Mouse (Mus musculus): ENCODE measurements around the gene Wipi2. TPM values are rescaled to one million over a fixed set of nuclear protein-coding genes. Genes with fewer than 3 reads are reported as not detected.
A peak's percentile ranks its signal among the peaks of the same experiment; 100 is the strongest.

Wipi2 gene
- polyA plus RNA-seq, 1 experiment from 2014 or later, result 64.2 TPM

- DNase-seq (ENCODE audit: low spot score) (no peak), ATAC-seq (ENCODE audit: insufficient read depth, low FRiP score, low TSS enrichment) (no peak)
- Histone ChIP-seq H3K9ac (ENCODE audit: low read length) (no peak overlapping the region), H3K36me3 (ENCODE audit: control insufficient read depth, insufficient read depth, low read length) (no peaks in the 10 kb centered on the region), H3K4me2 (ENCODE audit: low read depth) (no peak overlapping the region), H3K27me3 (ENCODE audit: control insufficient read depth, insufficient read depth, low read length) (no peaks in the 10 kb centered on the region), H3K27ac (ENCODE audit: low read depth, low read length) (no peak overlapping the region), H3K4me1 (ENCODE audit: control insufficient read depth, insufficient read depth, low read length) (no peaks in the 10 kb centered on the region), H3K4me3 (ENCODE audit: low read depth, low read length) (no peak overlapping the region), H3K9me3 (ENCODE audit: control insufficient read depth, low read length) (no peaks in the 10 kb centered on the region)
- WGBS, result 84% methylated on average over 2 of the region's 2 CpGs
These were observed 6.1 kb upstream of the Wipi2 start for GRCm38 (mm10) chr5:142621421-142621820.

- Histone ChIP-seq H3K9ac (ENCODE audit: low read length) (no peak overlapping the region), H3K27ac (ENCODE audit: low read depth, low read length) (no peak overlapping the region), H3K4me2 (ENCODE audit: low read depth) (no peak overlapping the region), H3K4me3 (ENCODE audit: low read depth, low read length) (no peak overlapping the region), H3K9me3 (ENCODE audit: control insufficient read depth, low read length) (no peaks in the 10 kb centered on the region), H3K4me1 (ENCODE audit: control insufficient read depth, insufficient read depth, low read length) (no peaks in the 10 kb centered on the region), H3K36me3 (ENCODE audit: control insufficient read depth, insufficient read depth, low read length) (no peaks in the 10 kb centered on the region), H3K27me3 (ENCODE audit: control insufficient read depth, insufficient read depth, low read length) (no peaks in the 10 kb centered on the region)
- DNase-seq (ENCODE audit: low spot score), result no peak
- WGBS, result 71% methylated on average over 1 of the region's 1 CpGs
- ATAC-seq (ENCODE audit: insufficient read depth, low FRiP score, low TSS enrichment), result no peak
These were observed 5.4 kb upstream of the Wipi2 start for GRCm38 (mm10) chr5:142622134-142622533.

- DNase-seq (ENCODE audit: low spot score) (no peak), ATAC-seq (ENCODE audit: insufficient read depth, low FRiP score, low TSS enrichment) (no peak)
- H3K4me1 ChIP-seq (ENCODE audit: control insufficient read depth, insufficient read depth, low read length), result no peaks in the 10 kb centered on the region
- H3K9me3 ChIP-seq (ENCODE audit: control insufficient read depth, low read length), result no peaks in the 10 kb centered on the region
- no peak overlapping the region for H3K4me2 ChIP-seq (ENCODE audit: low read depth)
- WGBS, result 85% methylated on average over 7 of the region's 7 CpGs
- H3K27me3 ChIP-seq (ENCODE audit: control insufficient read depth, insufficient read depth, low read length), result no peaks in the 10 kb centered on the region
- H3K36me3 ChIP-seq (ENCODE audit: control insufficient read depth, insufficient read depth, low read length), result no peaks in the 10 kb centered on the region
- H3K4me3 ChIP-seq (ENCODE audit: low read depth, low read length), result no peak overlapping the region
- H3K27ac ChIP-seq (ENCODE audit: low read depth, low read length), result no peak overlapping the region
- no peak overlapping the region for H3K9ac ChIP-seq (ENCODE audit: low read length)
These were observed 4.4 kb upstream of the Wipi2 start for GRCm38 (mm10) chr5:142623080-142623479.

GRCm38 (mm10) chr5:142628726-142629662 is 1.5 kb downstream of the Wipi2 start:
- peak; percentile 97 for ATAC-seq (ENCODE audit: insufficient read depth, low FRiP score, low TSS enrichment)

GRCm38 (mm10) chr5:142629663-142630025 is 2.1 kb downstream of the Wipi2 start:
- H3K27ac ChIP-seq (ENCODE audit: low read depth, low read length), result peak overlapping the region; percentile 73
- peaks cover 9% of the 10 kb centered on the region for H3K4me1 ChIP-seq (ENCODE audit: control insufficient read depth, insufficient read depth, low read length)
- no peaks in the 10 kb centered on the region for H3K9me3 ChIP-seq (ENCODE audit: control insufficient read depth, low read length)
- H3K9ac ChIP-seq (ENCODE audit: low read length), result peak overlapping the region; percentile 74
- under 1% methylated on average over 38 of the region's 41 CpGs for WGBS
- H3K27me3 ChIP-seq (ENCODE audit: control insufficient read depth, insufficient read depth, low read length), result no peaks in the 10 kb centered on the region
- peak overlapping the region; percentile 82 for H3K4me2 ChIP-seq (ENCODE audit: low read depth)
- peak overlapping the region; percentile 88 for H3K4me3 ChIP-seq (ENCODE audit: low read depth, low read length)
- ATAC-seq (ENCODE audit: insufficient read depth, low FRiP score, low TSS enrichment) (peak; percentile 78), DNase-seq (ENCODE audit: low spot score) (no peak)
- H3K36me3 ChIP-seq (ENCODE audit: control insufficient read depth, insufficient read depth, low read length), result peaks cover 4% of the 10 kb centered on the region; the same call in 1 of the 2 replicates

More at GRCm38 (mm10) chr5:142628726-142629662, 1.5 kb downstream of the Wipi2 start:
- under 1% methylated on average over 69 of the region's 69 CpGs for WGBS
- Histone ChIP-seq H3K4me3 (ENCODE audit: low read depth, low read length) (peak overlapping the region; percentile 88), H3K9me3 (ENCODE audit: control insufficient read depth, low read length) (no peaks in the 10 kb centered on the region), H3K27ac (ENCODE audit: low read depth, low read length) (peak overlapping the region; percentile 73), H3K4me1 (ENCODE audit: control insufficient read depth, insufficient read depth, low read length) (peaks cover 9% of the 10 kb centered on the region), H3K27me3 (ENCODE audit: control insufficient read depth, insufficient read depth, low read length) (no peaks in the 10 kb centered on the region), H3K36me3 (ENCODE audit: control insufficient read depth, insufficient read depth, low read length) (peaks cover under 1% of the 10 kb centered on the region; the same call in 1 of the 2 replicates), H3K9ac (ENCODE audit: low read length) (peak overlapping the region; percentile 75), H3K4me2 (ENCODE audit: low read depth) (peak overlapping the region; percentile 82)
- peak; percentile 98 for DNase-seq (ENCODE audit: low spot score)

- DNase-seq (ENCODE audit: low spot score), result no peak
These were observed 2.7 kb downstream of the Wipi2 start for GRCm38 (mm10) chr5:142630224-142630623.

GRCm38 (mm10) chr5:142637823-142638222 is 10.3 kb downstream of the Wipi2 start:
- Histone ChIP-seq H3K4me2 (ENCODE audit: low read depth) (no peak overlapping the region), H3K4me3 (ENCODE audit: low read depth, low read length) (no peak overlapping the region), H3K27me3 (ENCODE audit: control insufficient read depth, insufficient read depth, low read length) (no peaks in the 10 kb centered on the region), H3K36me3 (ENCODE audit: control insufficient read depth, insufficient read depth, low read length) (peaks cover 13% of the 10 kb centered on the region), H3K27ac (ENCODE audit: low read depth, low read length) (no peak overlapping the region), H3K9ac (ENCODE audit: low read length) (no peak overlapping the region), H3K9me3 (ENCODE audit: control insufficient read depth, low read length) (no peaks in the 10 kb centered on the region), H3K4me1 (ENCODE audit: control insufficient read depth, insufficient read depth, low read length) (no peaks in the 10 kb centered on the region)
- WGBS, result 96% methylated on average over 5 of the region's 5 CpGs
- DNase-seq (ENCODE audit: low spot score), result no peak
- no peak for ATAC-seq (ENCODE audit: insufficient read depth, low FRiP score, low TSS enrichment)

More at GRCm38 (mm10) chr5:142630224-142630623, 2.7 kb downstream of the Wipi2 start:
- no peak overlapping the region for H3K27ac ChIP-seq (ENCODE audit: low read depth, low read length)
- H3K4me3 ChIP-seq (ENCODE audit: low read depth, low read length), result peak overlapping the region; percentile 88
- peaks cover 4% of the 10 kb centered on the region; the same call in 1 of the 2 replicates for H3K36me3 ChIP-seq (ENCODE audit: control insufficient read depth, insufficient read depth, low read length)
- H3K9me3 ChIP-seq (ENCODE audit: control insufficient read depth, low read length), result no peaks in the 10 kb centered on the region
- H3K9ac ChIP-seq (ENCODE audit: low read length), result peak overlapping the region; percentile 74
- peak overlapping the region; percentile 82 for H3K4me2 ChIP-seq (ENCODE audit: low read depth)
- peaks cover 9% of the 10 kb centered on the region for H3K4me1 ChIP-seq (ENCODE audit: control insufficient read depth, insufficient read depth, low read length)
- WGBS, result 17% methylated on average over 6 of the region's 6 CpGs
- H3K27me3 ChIP-seq (ENCODE audit: control insufficient read depth, insufficient read depth, low read length), result no peaks in the 10 kb centered on the region
- ATAC-seq (ENCODE audit: insufficient read depth, low FRiP score, low TSS enrichment), result no peak

- Histone ChIP-seq H3K9me3 (ENCODE audit: control insufficient read depth, low read length) (no peaks in the 10 kb centered on the region), H3K27me3 (ENCODE audit: control insufficient read depth, insufficient read depth, low read length) (no peaks in the 10 kb centered on the region), H3K36me3 (ENCODE audit: control insufficient read depth, insufficient read depth, low read length) (peaks cover 9% of the 10 kb centered on the region), H3K4me1 (ENCODE audit: control insufficient read depth, insufficient read depth, low read length) (no peaks in the 10 kb centered on the region), H3K27ac (ENCODE audit: low read depth, low read length) (no peak overlapping the region), H3K4me2 (ENCODE audit: low read depth) (no peak overlapping the region), H3K4me3 (ENCODE audit: low read depth, low read length) (no peak overlapping the region), H3K9ac (ENCODE audit: low read length) (no peak overlapping the region; the same call in 1 of the 2 replicates)
- DNase-seq (ENCODE audit: low spot score) (no peak), ATAC-seq (ENCODE audit: insufficient read depth, low FRiP score, low TSS enrichment) (no peak)
- WGBS, result 86% methylated on average over 5 of the region's 5 CpGs
These were observed 12.6 kb downstream of the Wipi2 start for GRCm38 (mm10) chr5:142640088-142640487.
